Mouse (Mus musculus) thymus, adult 2 months (tissue): Measurements from ENCODE around the gene Abcd4.
A peak's percentile ranks its signal among the peaks of the same experiment; 100 is the strongest.

Experiments used
- CTCF ChIP-seq: fragments of 200-500 bp; IDR thresholded peaks from 2 replicates; pipeline ENCODE4 v1.5.1; 2012; ENCODE audit warnings: mild to moderate bottlenecking, control low read depth, low read length, moderate library complexity, borderline replicate concordance; ENCODE audit not compliant: control insufficient read depth, poor library complexity, insufficient read depth; ENCODE audit errors: extremely low read depth
- POLR2A ChIP-seq: fragments of 200-500 bp; IDR thresholded peaks from 2 replicates; pipeline ENCODE4 v1.6.1; 2012; ENCODE audit warnings: mild to moderate bottlenecking, low read length, control low read depth, moderate library complexity; ENCODE audit not compliant: control insufficient read depth, poor library complexity, insufficient read depth; ENCODE audit errors: extremely low read depth

GRCm38 (mm10) chr12:84605860-84606259 is 11.4 kb downstream of the Abcd4 start:
- TF ChIP-seq CTCF (peak; percentile 55; the same call in 1 of the 2 replicates), POLR2A (no peak)
